Mouse (Mus musculus) cerebellum, adult 9-11 months (tissue): ENCODE measurements around the gene Bach1.

ENCODE experiments used
- DNase-seq: peaks from one replicate; pipeline ENCODE4 v3.0.0; 2022

Bach1 gene

GRCm38 (mm10) chr16:87698692-87699305 lies at the start of gene Bach1:
Gene Bach1 (plus strand): TSS chr16:87698945.
- DNase-seq: peak; percentile 88

- DNase-seq: no peak
These were observed 46.4 kb upstream of the Bach1 start for GRCm38 (mm10) chr16:87652344-87652743.

GRCm38 (mm10) chr16:87652924-87653323 lies 45.8 kb upstream of the Bach1 start:
- no peak for DNase-seq

GRCm38 (mm10) chr16:87654016-87654575 lies 44.6 kb upstream of the Bach1 start:
- no peak for DNase-seq

- no peak for DNase-seq
These were observed 43.7 kb upstream of the Bach1 start for GRCm38 (mm10) chr16:87655005-87655404.

- DNase-seq: no peak
These were observed 43.2 kb upstream of the Bach1 start for GRCm38 (mm10) chr16:87655579-87655978.

- no peak for DNase-seq
These were observed 42.0 kb upstream of the Bach1 start for GRCm38 (mm10) chr16:87656771-87657170.

- DNase-seq: no peak
These were observed 41.5 kb upstream of the Bach1 start for GRCm38 (mm10) chr16:87657291-87657690.

- DNase-seq: no peak
These were observed 37.7 kb upstream of the Bach1 start for GRCm38 (mm10) chr16:87661024-87661471.

GRCm38 (mm10) chr16:87661636-87662035 lies 37.1 kb upstream of the Bach1 start:
- DNase-seq: no peak

GRCm38 (mm10) chr16:87662528-87662927 lies 36.2 kb upstream of the Bach1 start:
- no peak for DNase-seq

- no peak for DNase-seq
These were observed 34.9 kb upstream of the Bach1 start for GRCm38 (mm10) chr16:87663890-87664289.

GRCm38 (mm10) chr16:87665246-87665645 lies 33.5 kb upstream of the Bach1 start:
- no peak for DNase-seq

GRCm38 (mm10) chr16:87665752-87666619 lies 32.8 kb upstream of the Bach1 start:
- DNase-seq: no peak

- DNase-seq: no peak
These were observed 32.1 kb upstream of the Bach1 start for GRCm38 (mm10) chr16:87666620-87667004.

GRCm38 (mm10) chr16:87668002-87668401 lies 30.7 kb upstream of the Bach1 start:
- no peak for DNase-seq

- DNase-seq: no peak
These were observed 28.5 kb upstream of the Bach1 start for GRCm38 (mm10) chr16:87670091-87670820.

GRCm38 (mm10) chr16:87670821-87671165 lies 28.0 kb upstream of the Bach1 start:
- DNase-seq: no peak

GRCm38 (mm10) chr16:87671336-87671735 lies 27.4 kb upstream of the Bach1 start:
- no peak for DNase-seq

- no peak for DNase-seq
These were observed 25.6 kb upstream of the Bach1 start for GRCm38 (mm10) chr16:87673155-87673554.

GRCm38 (mm10) chr16:87676182-87676581 lies 22.6 kb upstream of the Bach1 start:
- no peak for DNase-seq

GRCm38 (mm10) chr16:87678667-87679066 lies 20.1 kb upstream of the Bach1 start:
- no peak for DNase-seq

- DNase-seq: no peak
These were observed 17.7 kb upstream of the Bach1 start for GRCm38 (mm10) chr16:87680912-87681634.
